Mouse (Mus musculus) midbrain, embryonic 10.5 days (tissue): Measurements from ENCODE around the gene Srpk2. TPM values are rescaled to one million over a fixed set of nuclear protein-coding genes. Genes with fewer than 3 reads are reported as not detected.

Experiments
- DNase-seq: peaks from one replicate; pipeline ENCODE4 v3.0.0-alpha.2; 2017; ENCODE audit warnings: low spot score
- H3K27ac ChIP-seq: fragments of 300-500 bp; sonication (generic); replicated peaks from 2 replicates; pipeline ENCODE4 v1.5.1; 2016; ENCODE audit warnings: mild to moderate bottlenecking
- H3K27me3 ChIP-seq: fragments of 300-500 bp; sonication (generic); 2 replicates; pipeline ENCODE4 v1.6.1; 2016; ENCODE audit warnings: low read depth, mild to moderate bottlenecking; ENCODE audit not compliant: poor library complexity, severe bottlenecking
- H3K36me3 ChIP-seq: fragments of 300-500 bp; sonication (generic); 2 replicates; pipeline ENCODE4 v1.6.1; 2016; ENCODE audit warnings: mild to moderate bottlenecking, moderate library complexity
- H3K4me1 ChIP-seq: fragments of 300-500 bp; sonication (generic); 2 replicates; pipeline ENCODE4 v1.6.1; 2016
- H3K4me3 ChIP-seq: fragments of 300-500 bp; sonication (generic); 2 replicates; pipeline ENCODE4 v1.5.1; 2016; ENCODE audit warnings: mild to moderate bottlenecking, moderate library complexity
- H3K9me3 ChIP-seq: fragments of 300-500 bp; sonication (generic); replicated peaks from 2 replicates; pipeline ENCODE4 v1.6.1; 2016; ENCODE audit warnings: mild to moderate bottlenecking
- WGBS: fragments of 180-500 bp; shearing (Covaris S2); methylation state at CpG from one replicate; pipeline ENCODE4 v1.1.7; 2016; 5-methylcytosine and 5-hydroxymethylcytosine counted together
- polyA plus RNA-seq: library from polyadenylated mRNA; unstranded; fragments of >200 nt; fragmentation: Nextera tagmentation; extraction: Ambion mirVana; gene quantifications from 2 replicates; pipeline ENCODE4 v1.2.1, GENCODE M21; 2016

Gene Srpk2
- polyA plus RNA-seq, 1 experiment from 2014 or later = 47.9 TPM

DNA sequence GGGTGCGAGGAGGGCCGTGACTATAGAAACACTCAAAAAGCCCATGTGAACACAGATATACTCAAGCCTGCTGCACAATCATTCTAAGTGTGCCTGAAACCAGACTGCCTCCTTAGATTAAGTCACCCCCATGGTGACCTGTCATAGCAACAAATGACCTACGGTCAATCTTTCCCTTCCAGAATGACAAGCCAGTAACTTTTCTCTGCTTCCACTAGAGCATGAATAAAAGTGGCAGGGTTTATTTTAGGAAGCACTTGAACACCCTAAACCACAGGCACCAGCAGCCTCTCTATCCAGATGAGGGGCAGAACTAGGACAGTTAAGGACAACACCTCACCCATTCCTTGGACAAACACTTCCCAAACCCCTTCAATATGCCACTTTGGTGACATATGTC lies 164.7 kb downstream of the Srpk2 start:
- 83% methylated on average over 3 of the region's 3 CpGs for WGBS
- Histone ChIP-seq H3K27me3 (no peaks in the 10 kb centered on the region), H3K36me3 (peaks cover 58% of the 10 kb centered on the region), H3K27ac (no peak overlapping the region), H3K4me1 (0 out of 2 replicates have a peak, but pooled peaks cover 7% of the 10 kb centered on the region), H3K4me3 (no peak overlapping the region), H3K9me3 (no peaks in the 10 kb centered on the region)
- DNase-seq = no peak

DNA sequence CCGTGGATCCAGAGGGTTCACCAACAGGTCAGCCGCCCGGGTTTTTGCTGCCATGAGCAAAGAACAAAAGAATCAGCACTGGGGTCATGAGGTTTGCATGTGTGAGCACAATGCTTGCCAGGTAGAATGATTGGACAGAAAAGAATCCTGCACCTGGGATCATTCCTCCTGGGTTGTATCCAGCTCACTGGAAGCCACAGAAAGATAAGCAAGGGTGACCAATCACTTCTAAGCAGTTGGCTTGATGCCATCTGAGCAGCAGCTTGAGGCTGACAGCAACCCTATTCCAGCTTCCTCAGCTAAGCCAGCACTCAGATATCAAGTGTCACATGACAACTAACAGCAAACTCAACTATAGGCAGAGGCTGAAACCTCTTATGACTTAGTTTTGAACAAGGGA lies 165.7 kb downstream of the Srpk2 start:
- Histone ChIP-seq H3K27ac (no peak overlapping the region), H3K9me3 (no peaks in the 10 kb centered on the region), H3K27me3 (no peaks in the 10 kb centered on the region), H3K36me3 (peaks cover 58% of the 10 kb centered on the region), H3K4me1 (0 out of 2 replicates have a peak, but pooled peaks cover 7% of the 10 kb centered on the region), H3K4me3 (no peak overlapping the region)
- 92% methylated on average over 3 of the region's 3 CpGs for WGBS
- no peak for DNase-seq

DNA sequence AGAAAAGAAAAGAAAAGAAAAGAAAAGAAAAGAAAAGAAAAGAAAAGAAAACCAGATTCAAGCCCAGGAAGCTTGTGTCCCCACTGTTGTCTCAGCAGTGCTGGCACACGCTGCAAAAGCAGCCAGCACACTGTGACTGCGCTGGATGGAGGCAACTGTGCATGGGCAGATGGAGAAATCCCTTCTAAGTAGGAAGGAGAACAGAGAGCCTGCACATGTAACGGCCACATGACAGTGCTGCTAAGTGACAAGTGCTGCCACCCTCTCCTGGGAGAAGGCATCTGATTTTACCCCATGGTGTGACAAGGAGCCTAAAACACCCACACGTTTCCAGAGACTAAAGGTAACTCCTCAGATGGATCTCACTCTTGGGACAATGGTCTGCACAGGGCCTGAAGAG lies 166.6 kb downstream of the Srpk2 start:
- H3K36me3 ChIP-seq = peaks cover 61% of the 10 kb centered on the region
- WGBS = 76% methylated on average over 4 of the region's 4 CpGs

DNA sequence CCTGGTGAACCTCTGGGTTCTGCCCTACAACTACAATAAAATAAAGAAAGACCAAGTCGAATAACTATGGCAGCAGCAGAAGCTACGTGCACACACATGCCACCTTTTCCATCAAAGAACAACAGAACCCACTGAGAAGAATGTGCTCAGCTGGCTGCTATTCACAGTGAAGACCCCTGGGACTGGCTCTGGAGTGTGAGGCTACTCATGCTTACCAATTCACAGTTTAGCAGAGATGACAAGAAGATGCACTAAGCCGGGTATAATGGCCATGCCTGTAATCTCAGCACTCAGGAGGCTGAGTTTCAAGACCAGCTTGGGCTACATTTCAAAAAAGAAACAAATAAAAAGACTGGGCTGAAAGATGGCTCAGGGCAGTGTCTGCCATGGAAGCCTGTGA lies 167.5 kb downstream of the Srpk2 start:
- WGBS = 72% methylated on average over 3 of the region's 3 CpGs
- no peaks in the 10 kb centered on the region for H3K27me3 ChIP-seq
- 0 out of 2 replicates have a peak, but pooled peaks cover 7% of the 10 kb centered on the region for H3K4me1 ChIP-seq
- H3K36me3 ChIP-seq = peaks cover 58% of the 10 kb centered on the region
- H3K27ac ChIP-seq = no peak overlapping the region
- H3K9me3 ChIP-seq = no peaks in the 10 kb centered on the region
- DNase-seq = no peak
- H3K4me3 ChIP-seq = no peak overlapping the region

More for the DNA sequence above, 166.6 kb downstream of the Srpk2 start:
- no peaks in the 10 kb centered on the region for H3K9me3 ChIP-seq
- no peak for DNase-seq
- no peak overlapping the region for H3K27ac ChIP-seq
- H3K4me3 ChIP-seq = no peak overlapping the region
- 0 out of 2 replicates have a peak, but pooled peaks cover 7% of the 10 kb centered on the region for H3K4me1 ChIP-seq
- no peaks in the 10 kb centered on the region for H3K27me3 ChIP-seq

DNA sequence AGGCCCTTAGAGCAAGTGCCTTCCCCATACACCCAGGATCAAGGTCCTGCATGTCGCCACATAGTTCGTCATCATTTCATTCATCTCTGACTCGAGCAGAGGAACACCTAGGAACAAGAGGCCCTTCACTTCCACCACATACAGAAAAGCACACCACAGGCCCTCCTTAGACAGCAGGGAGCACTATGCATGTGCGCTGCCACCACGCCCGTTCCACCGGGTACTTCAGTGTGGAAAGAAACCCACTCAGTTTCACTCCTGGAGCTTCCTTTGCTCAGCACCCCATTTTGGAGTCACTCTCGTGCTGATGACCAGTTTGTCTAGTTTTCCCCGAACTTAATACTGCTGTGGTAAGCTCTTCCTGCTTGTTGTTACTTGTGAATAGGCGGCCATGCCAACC lies 169.4 kb downstream of the Srpk2 start:
- no peaks in the 10 kb centered on the region for H3K9me3 ChIP-seq
- no peaks in the 10 kb centered on the region for H3K27me3 ChIP-seq
- peaks cover 72% of the 10 kb centered on the region for H3K36me3 ChIP-seq
- no peak overlapping the region for H3K27ac ChIP-seq
- no peak for DNase-seq
- WGBS = 95% methylated on average over 10 of the region's 10 CpGs
- no peak overlapping the region for H3K4me3 ChIP-seq
- H3K4me1 ChIP-seq = 0 out of 2 replicates have a peak, but pooled peaks cover 7% of the 10 kb centered on the region

DNA sequence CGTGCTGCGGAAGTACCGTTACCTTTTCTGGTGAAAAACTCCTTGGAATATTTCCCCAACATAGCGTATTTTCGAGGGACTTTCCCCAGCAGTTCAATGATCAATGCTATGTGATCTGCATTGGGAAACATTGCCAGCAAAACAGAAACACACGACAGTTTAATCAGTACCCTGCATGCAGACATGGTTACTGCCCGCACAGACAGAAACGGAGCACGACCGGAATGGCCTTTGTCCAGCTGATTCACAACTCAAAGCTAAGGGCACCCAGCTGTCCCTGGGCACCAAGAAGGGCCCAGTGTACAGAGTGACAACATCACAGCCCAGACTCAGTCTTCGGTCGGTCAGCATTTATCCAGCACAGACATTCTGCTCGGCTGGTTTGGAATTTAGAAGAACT lies 170.9 kb downstream of the Srpk2 start:
- no peak overlapping the region for H3K4me3 ChIP-seq
- no peak for DNase-seq
- 0 out of 2 replicates have a peak, but pooled peaks cover 7% of the 10 kb centered on the region for H3K4me1 ChIP-seq
- no peaks in the 10 kb centered on the region for H3K9me3 ChIP-seq
- no peak overlapping the region for H3K27ac ChIP-seq
- H3K27me3 ChIP-seq = no peaks in the 10 kb centered on the region
- peaks cover 81% of the 10 kb centered on the region for H3K36me3 ChIP-seq
- 94% methylated on average over 13 of the region's 13 CpGs for WGBS

DNA sequence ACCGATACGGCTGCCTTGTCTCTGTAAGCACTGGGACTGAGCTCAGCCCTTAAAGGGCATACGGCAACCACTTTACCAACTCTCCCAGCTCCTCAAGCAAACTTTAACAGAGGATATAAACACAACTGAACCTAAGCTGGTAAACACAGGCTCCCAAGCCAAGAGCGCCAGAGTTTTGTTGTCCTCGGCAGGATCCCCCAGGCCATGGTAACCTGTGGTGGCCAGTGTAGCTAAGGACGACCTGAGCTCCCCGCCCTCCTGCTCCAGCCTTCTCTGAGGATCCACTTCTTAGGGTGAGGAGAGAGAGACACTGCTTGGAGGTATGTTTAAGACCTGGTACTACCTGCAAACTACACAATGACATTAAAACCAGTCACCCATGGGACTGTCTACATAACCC lies 171.9 kb downstream of the Srpk2 start:
- Histone ChIP-seq H3K4me3 (no peak overlapping the region), H3K27me3 (no peaks in the 10 kb centered on the region), H3K9me3 (no peaks in the 10 kb centered on the region), H3K36me3 (peaks cover 76% of the 10 kb centered on the region), H3K4me1 (0 out of 2 replicates have a peak, but pooled peaks cover 8% of the 10 kb centered on the region), H3K27ac (no peak overlapping the region)
- 94% methylated on average over 7 of the region's 7 CpGs for WGBS
- DNase-seq = no peak

DNA sequence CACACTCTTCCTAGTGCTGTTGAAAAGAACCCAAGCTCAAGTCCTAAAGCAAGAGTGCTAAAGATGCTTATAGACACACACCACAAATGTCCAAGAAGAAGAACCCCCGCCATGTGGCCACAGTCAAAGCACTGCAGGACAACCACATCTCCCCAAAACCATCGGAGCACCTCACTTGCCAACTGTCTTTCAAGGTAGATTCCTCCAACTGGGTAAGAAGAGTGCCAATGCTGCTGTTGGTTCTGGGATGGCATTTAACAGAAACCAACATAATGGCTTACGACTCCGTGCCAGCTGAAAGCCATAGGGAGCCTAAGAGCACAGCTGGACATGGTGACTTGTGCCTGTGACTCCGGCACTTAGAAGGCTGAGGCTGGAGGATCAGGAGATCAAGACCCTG lies 173.0 kb downstream of the Srpk2 start:
- H3K27ac ChIP-seq = no peak overlapping the region
- 0 out of 2 replicates have a peak, but pooled peaks cover 6% of the 10 kb centered on the region for H3K4me1 ChIP-seq
- H3K9me3 ChIP-seq = no peaks in the 10 kb centered on the region
- DNase-seq = no peak
- peaks cover 75% of the 10 kb centered on the region for H3K36me3 ChIP-seq
- no peak overlapping the region for H3K4me3 ChIP-seq
- H3K27me3 ChIP-seq = no peaks in the 10 kb centered on the region
- 94% methylated on average over 5 of the region's 5 CpGs for WGBS

DNA sequence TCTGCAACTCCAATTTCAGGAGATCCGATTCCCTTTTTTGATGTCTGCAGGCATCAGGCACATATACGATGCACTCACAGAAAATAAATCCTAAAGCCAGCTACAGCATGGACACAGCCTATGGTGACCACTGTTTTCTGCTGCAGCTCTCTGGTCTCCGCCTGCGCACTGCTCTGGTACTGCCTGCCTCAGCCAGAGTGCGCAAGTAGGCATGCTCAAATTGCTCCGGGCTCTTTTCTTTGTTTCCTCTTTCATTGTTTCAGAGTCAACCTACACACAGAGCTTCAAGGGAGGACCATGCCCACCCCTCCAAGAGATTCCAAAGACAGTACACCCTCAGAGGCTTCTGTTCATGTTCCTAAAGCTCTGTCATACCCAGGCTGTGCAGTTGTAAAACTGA lies 175.8 kb downstream of the Srpk2 start:
- H3K4me1 ChIP-seq = 0 out of 2 replicates have a peak, but pooled peaks cover 6% of the 10 kb centered on the region
- 84% methylated on average over 6 of the region's 6 CpGs for WGBS
- no peak overlapping the region for H3K27ac ChIP-seq
- no peaks in the 10 kb centered on the region for H3K9me3 ChIP-seq
- H3K27me3 ChIP-seq = no peaks in the 10 kb centered on the region
- H3K36me3 ChIP-seq = peaks cover 77% of the 10 kb centered on the region
- H3K4me3 ChIP-seq = no peak overlapping the region
- DNase-seq = no peak

DNA sequence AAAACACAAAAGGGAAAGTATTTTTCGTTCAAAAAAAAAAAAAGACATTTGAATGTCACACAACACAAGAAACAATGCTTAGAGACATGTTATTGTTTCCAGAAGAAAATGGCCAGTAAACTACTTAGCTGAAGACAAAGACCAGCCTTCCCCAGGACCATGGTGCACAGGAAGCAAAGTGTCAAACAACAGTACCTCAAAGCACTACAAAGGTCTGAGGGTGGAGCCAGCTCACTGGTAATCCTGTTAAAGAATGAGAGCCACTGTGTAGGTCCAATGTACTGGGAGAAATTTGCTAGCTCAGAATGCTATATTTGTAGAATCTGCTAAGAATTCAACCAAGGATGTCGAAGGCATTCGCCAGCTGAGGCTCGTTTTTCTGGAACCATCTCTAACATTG lies 177.2 kb downstream of the Srpk2 start:
- no peaks in the 10 kb centered on the region for H3K27me3 ChIP-seq
- H3K27ac ChIP-seq = no peak overlapping the region
- 78% methylated on average over 4 of the region's 4 CpGs for WGBS
- H3K4me1 ChIP-seq = peaks cover 6% of the 10 kb centered on the region; the same call in 1 of the 2 replicates
- H3K9me3 ChIP-seq = no peaks in the 10 kb centered on the region
- peaks cover 78% of the 10 kb centered on the region for H3K36me3 ChIP-seq
- H3K4me3 ChIP-seq = no peak overlapping the region
- DNase-seq = no peak

DNA sequence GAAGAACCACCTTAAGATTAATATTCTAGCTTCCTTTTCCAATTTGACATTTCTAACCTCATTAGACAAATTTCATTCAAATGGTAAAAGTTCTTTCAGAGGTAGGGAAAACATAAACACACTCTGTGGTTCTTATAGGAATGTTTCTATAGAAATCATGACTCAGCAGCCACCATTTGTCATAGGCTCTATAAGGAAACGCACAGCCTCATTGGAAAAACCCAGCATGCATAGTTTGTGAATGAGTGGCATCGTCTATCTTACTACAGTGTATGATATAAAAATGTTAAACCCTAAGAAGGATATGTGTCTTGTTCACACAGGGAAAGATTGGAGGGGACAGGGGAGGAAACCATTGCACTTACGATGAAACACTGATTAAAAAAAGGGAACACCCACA lies 178.8 kb downstream of the Srpk2 start:
- Histone ChIP-seq H3K4me1 (peaks cover 6% of the 10 kb centered on the region; the same call in 1 of the 2 replicates), H3K9me3 (no peaks in the 10 kb centered on the region), H3K27me3 (no peaks in the 10 kb centered on the region), H3K27ac (no peak overlapping the region), H3K4me3 (no peak overlapping the region), H3K36me3 (peaks cover 80% of the 10 kb centered on the region)
- DNase-seq = no peak
- 97% methylated on average over 3 of the region's 3 CpGs for WGBS

DNA sequence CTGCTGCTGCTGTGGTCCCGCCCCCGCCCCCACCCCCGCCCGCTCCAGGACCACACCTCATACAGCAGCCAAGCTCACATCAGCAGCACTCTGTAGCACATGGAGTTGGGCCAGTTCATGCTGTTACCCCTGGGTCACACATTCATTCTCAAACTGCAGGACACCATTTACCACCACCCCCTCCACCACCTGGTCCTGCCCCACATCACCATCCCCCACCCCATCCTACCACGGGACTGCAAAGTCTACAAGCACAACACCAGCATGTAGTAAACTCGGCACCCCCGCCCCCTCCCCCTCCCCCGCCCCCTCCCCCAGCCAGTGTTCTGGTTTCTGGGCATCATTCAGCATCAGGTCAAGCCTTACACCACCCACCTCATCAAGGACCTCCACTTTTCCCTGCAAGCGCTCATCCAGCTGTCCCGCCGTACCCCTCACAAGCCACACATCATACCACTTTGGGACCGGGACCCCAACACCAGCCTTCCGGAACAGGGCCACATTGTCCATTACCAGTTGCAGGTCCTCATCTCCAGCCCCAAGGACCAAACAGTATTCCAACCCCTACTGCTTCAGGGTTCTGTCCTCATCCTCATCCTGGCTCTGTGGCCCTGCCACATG lies 182.0 kb downstream of the Srpk2 start:
- Histone ChIP-seq H3K4me3 (no peak overlapping the region), H3K9me3 (no peaks in the 10 kb centered on the region), H3K27ac (no peak overlapping the region), H3K4me1 (peaks cover 3% of the 10 kb centered on the region; the same call in 1 of the 2 replicates), H3K27me3 (no peaks in the 10 kb centered on the region), H3K36me3 (peaks cover 89% of the 10 kb centered on the region)
- WGBS = 86% methylated on average over 13 of the region's 13 CpGs
- DNase-seq = no peak

DNA sequence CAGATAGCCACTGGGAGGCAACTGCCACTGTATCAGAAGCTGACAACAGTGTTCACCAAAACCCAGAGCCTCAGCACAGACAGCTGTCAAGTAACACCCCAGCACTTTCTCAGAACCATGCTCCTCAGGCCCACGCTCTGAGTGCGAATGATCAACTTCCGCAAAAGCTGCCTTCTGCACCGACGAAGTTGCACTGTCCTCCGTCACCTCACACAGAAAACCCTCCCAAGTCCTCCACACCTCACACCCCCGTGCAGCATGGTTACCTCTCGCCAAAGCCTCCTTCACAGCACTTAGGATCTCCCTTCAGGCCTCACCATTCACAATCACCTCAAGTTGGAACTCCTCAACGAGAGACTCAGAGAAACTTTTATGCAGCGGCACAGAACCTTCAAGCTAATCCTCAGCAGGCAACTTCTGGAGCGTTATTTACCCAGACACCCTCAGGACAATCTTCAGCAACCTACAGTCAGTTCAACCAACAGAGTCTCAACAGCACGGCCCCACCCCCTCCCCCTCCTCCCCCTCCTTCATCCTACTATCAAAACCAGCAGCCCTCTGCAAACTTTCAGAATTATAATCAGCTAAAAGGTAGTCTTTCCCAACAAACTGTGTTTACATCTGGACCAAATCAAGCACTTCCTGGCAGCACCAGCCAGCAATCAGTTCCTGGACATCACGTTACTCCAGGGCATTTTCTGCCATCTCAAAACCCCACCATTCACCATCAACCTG lies 182.7 kb downstream of the Srpk2 start:
- no peak overlapping the region for H3K4me3 ChIP-seq
- no peaks in the 10 kb centered on the region for H3K9me3 ChIP-seq
- no peaks in the 10 kb centered on the region; the same call in 1 of the 2 replicates for H3K4me1 ChIP-seq
- H3K27ac ChIP-seq = no peak overlapping the region
- 81% methylated on average over 13 of the region's 13 CpGs for WGBS
- H3K36me3 ChIP-seq = peaks cover 93% of the 10 kb centered on the region
- DNase-seq = no peak
- no peaks in the 10 kb centered on the region for H3K27me3 ChIP-seq
